Mouse (Mus musculus) cerebellum, postnatal 36 days (tissue): ENCODE results near the gene Acvr1b.

ENCODE experiments used
- DNase-seq, 2 experiments: peaks; one replicate each; pipeline ENCODE4 v3.0.0; 2021 to 2022; ENCODE audit warnings: mixed read lengths in 2 of 2

The Acvr1b gene

DNA sequence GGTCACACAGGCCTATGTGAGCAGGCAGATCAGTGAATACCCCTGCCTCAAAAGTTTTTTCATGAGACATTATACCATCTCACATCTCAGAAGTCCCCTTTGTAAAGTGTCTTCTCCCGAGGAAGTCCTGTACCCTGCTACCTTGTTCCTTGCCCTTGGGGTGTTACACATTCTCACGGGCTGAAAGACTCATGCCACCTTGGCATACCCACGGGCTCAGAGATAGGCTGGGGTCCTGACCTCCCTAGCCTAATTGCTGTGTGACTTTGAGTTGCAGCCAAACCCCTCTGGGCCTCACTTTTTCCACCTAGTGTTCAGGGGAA, 79.7 kb downstream of the Acvr1b start:
- no peak for DNase-seq

DNA sequence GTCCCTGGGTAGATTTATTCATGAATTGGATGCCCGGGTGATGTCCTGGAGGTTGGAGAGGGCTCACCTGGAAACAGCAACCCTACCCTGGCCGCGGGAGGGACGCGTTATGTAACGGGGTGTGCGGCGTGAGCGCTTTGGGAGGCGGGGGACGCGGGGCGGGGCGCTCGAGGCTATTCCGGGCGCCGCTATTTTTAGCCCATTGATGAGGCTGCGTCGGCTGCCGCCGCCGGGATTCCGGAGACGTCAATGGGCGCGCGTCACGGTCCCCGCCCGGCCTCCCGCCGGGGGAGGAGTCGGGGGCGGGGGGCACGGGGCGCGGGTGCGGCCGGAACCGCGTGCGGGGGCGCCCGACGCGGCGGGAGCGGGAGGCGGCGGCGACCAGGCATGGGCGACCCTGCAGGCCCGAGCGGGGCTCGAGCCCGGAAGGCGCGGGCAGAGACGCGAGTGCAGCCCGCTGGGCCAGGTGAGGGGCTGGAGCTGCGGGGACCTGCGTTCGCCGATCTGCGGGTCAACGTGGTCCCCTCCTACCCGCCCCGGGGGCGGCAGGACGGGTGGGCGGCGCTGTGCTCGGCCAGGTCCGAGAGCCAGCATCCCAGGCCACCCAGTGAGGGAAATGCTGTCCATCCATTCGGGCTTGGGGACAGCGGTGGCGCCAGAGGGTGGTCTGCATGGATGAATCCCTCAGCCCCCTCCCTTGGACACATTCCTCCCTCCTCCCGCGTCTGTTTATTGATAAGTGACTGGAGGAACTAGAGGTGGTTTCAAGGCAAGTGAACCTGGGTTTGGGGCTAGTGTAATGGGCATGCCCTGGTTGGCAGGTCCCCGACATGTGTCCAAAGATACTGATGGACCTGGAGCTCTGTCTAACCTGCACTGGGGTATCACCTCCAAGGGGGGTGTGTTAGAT, 80.3 kb downstream of the Acvr1b start, which contains the start of gene Nr4a1:
TSS of gene Nr4a1 (plus strand) at position 384 of the 910 bp plus-strand sequence.
- DNase-seq: peak; percentile 79 to 87

DNA sequence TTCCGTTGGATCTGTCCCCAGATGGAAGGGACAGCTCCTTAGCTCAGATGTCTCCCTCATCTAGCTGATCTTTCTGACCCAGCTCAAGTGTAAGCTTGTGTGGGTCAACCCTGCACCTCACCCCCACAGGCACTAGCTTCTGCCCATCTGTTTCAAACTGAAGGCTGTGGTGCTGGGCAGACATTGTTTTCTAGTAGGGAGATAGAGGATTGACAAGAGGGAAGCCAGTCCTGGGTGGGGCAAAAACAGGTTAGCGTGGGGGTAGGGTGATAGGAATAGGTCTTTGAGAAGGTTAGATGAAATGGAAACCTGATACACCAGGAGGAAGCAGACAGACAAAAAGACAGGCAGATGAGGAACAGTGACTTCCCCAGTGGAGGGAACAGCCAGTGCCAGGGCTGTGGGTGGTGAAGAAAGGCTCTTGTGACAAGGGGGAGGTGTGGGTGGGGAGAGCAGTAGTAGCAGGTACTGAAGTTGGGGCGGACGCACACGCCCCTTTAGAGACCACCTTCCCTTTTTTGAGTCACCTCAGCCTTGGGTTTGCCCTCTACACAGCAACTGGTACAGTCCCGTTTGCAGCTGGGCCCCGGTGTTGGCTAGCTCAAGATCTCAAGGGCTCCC, 82.1 kb downstream of the Acvr1b start:
- no peak for DNase-seq

DNA sequence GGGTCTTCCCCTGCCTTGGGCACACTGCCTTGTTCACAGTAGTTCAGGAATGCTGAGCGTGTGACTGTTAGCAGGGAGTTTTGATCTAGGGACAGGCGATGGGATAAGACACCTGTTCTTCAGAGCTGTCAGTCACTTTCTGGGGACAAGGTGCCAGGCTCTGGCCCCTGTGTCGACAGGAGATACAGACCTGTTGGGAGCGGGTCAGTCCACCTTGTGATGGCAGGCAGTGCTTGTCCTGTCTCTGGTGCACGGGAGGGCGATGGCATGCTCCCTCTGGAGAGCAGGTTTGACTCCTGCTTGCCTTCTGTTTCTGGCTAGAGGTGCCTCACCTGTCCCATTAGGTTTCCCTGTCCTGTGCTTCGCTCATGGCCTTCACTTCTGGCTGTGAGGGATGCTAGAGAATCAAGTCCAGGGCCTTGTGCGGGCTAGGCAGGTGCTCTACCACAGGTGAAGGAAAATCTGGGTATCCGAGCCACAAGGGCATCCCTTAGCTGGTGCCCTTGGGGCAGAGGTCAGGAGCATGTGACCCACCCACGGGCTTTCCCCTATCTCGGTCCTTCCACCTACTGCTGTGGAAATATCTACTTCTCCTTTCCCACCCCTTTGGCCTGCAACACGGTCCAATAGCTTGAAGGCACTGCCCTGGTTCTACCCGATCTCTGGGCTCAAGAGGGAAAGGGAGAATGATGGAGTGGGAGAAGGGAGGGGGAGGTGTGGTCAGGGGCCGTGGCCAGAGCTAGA, 82.8 kb downstream of the Acvr1b start:
- DNase-seq: no peak

DNA sequence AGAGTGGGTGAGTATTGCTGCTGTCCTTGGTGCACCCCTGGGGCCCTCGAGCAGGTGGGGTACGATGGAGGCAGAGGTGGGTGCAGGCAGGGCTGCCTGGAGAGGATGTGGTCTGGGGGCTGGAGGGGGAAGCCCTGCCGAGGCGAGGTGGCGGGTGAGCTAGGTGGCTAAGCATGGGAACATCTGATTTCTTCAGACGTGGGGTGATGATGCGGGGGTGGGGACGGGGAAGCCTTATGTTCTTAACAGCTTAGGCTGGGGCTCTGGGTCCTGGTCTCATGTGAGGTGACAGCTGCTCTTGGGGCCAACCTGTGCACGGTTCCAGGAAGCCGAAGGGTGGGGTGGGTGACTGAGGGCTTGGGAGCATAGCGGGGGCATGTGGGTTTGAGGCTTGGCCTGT, 84.6 kb downstream of the Acvr1b start:
- DNase-seq: no peak

DNA sequence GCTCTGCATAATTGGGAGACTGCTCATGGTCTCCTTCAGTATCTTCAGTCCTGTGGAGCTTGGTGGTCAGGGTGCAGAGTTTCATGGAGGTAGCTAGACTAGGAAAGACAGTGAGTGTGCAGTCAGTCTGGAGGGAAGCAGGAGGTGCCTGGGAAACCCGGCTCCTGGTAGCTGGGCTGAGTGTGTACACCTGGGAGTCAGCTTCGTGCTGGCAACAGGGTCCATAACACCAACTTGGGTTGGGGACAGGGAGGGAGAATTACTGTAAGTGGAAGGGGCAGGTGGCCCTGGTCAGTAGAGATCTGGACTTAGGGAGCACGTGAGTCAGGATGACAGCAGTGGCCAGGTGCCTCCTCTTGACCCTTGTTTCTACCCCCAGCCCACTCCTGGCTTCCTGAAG, 86.1 kb downstream of the Acvr1b start:
- DNase-seq: no peak

DNA sequence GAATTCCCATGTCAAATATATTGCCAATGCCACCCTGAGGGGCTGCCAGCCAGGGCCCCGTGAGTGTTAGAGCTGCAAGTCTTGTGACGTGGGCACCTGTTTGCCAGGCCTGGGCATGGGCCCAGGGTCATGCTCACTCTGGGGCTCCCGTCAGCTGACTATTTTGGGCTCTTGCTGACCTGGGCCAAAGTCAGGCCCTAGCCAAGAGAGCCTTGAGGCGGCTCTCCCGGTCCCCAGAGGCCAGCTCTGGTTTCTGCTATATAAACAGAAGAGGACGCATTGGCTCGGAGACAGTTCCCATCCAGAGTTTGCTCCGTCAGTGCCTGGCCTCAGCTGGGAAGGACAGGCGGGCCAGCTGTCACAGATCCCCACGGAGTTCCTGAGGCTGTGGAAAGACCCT, 86.5 kb downstream of the Acvr1b start:
- peak; percentile 27 to 35 for DNase-seq

DNA sequence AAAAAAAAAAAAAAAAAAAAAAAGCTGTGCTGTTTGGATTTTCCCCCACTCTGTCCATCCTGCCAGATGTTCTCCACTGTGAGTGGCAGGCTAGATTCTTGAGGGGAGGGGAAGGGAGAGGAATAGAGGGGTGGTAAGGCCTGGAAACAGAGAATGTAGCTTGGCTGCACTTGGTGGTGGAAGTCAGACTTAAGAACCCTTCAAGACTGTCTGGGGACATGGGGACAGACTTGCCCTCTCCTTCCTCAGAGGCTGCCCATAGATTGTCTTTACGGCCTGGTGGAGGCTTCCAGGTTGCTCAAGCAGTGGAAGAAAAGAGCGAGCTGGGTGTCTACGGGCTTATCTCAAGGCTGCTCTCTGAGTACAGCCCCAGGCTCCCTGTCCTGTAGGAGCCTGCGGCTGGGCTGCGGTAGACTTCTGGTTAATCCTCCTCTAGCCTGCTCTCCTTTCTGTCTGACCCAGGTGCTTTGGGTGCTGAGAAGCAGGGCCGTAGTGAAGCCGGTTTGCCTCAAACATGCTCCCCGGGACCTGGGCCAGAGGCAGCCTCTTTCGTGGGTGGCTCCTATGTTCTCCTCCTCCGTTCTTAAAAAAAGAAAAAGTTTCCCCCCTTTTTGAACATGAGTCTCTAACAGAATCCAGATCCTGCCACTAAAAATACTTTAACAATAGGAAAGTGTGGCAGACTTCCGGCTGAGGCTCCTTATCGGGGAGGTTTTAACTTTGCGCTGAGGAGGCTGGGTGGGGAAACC, 87.2 kb downstream of the Acvr1b start:
- DNase-seq: no peak

DNA sequence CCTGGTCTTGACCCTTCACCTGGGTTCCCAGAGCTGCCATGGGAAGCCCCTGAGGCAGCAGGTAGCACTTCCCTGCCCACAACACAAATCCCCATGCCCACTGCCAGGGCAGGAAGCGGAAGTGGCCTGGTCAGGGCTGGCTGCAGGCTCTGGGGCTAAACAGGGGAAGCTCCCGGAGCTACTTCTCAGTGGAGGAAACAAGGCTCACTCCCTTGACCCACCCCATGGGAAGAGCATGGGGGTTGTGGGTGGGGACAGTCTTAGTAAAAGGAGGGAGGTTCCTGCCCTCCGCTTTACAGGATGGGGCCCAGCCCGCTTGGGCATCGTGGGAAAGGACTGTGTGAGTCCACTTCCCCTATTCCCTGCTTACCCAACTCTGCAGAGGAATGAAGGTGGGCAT, 88.6 kb downstream of the Acvr1b start:
- DNase-seq: no peak
